Mouse (Mus musculus) liver (tissue): ENCODE results near the gene Tenm4.

Source experiments
- DNase-seq: peaks from one replicate; pipeline ENCODE4 v3.0.0-alpha.2; 2020; ENCODE audit warnings: mixed read lengths

The Tenm4 gene

GRCm38 (mm10) chr7:96708071-96708470 lies 537.0 kb downstream of the Tenm4 start:
- DNase-seq = no peak

GRCm38 (mm10) chr7:96708561-96708960 lies 537.5 kb downstream of the Tenm4 start:
- DNase-seq = no peak

- DNase-seq = no peak
Observed at GRCm38 (mm10) chr7:96708968-96709367, 537.9 kb downstream of the Tenm4 start.

GRCm38 (mm10) chr7:96709891-96710290 lies 538.8 kb downstream of the Tenm4 start:
- DNase-seq = no peak

- no peak for DNase-seq
Observed at GRCm38 (mm10) chr7:96710658-96711071, 539.6 kb downstream of the Tenm4 start.

- no peak for DNase-seq
Observed at GRCm38 (mm10) chr7:96712876-96713275, 541.8 kb downstream of the Tenm4 start.

GRCm38 (mm10) chr7:96716911-96717310 lies 545.9 kb downstream of the Tenm4 start:
- no peak for DNase-seq

- DNase-seq = no peak
Observed at GRCm38 (mm10) chr7:96718201-96719155, 547.4 kb downstream of the Tenm4 start.

- DNase-seq = no peak
Observed at GRCm38 (mm10) chr7:96719926-96720325, 548.9 kb downstream of the Tenm4 start.

GRCm38 (mm10) chr7:96720465-96720864 lies 549.4 kb downstream of the Tenm4 start:
- DNase-seq = no peak

- DNase-seq = no peak
Observed at GRCm38 (mm10) chr7:96722796-96723195, 551.8 kb downstream of the Tenm4 start.

- DNase-seq = no peak
Observed at GRCm38 (mm10) chr7:96725603-96726002, 554.6 kb downstream of the Tenm4 start.

GRCm38 (mm10) chr7:96730360-96730759 lies 559.3 kb downstream of the Tenm4 start:
- peak; percentile 24 for DNase-seq

- no peak for DNase-seq
Observed at GRCm38 (mm10) chr7:96731947-96732346, 560.9 kb downstream of the Tenm4 start.

- no peak for DNase-seq
Observed at GRCm38 (mm10) chr7:96734315-96735058, 563.4 kb downstream of the Tenm4 start.

- no peak for DNase-seq
Observed at GRCm38 (mm10) chr7:96740631-96741030, 569.6 kb downstream of the Tenm4 start.

- DNase-seq = no peak
Observed at GRCm38 (mm10) chr7:96742221-96742620, 571.2 kb downstream of the Tenm4 start.

- no peak for DNase-seq
Observed at GRCm38 (mm10) chr7:96745956-96746355, 574.9 kb downstream of the Tenm4 start.

GRCm38 (mm10) chr7:96746706-96747105 lies 575.7 kb downstream of the Tenm4 start:
- no peak for DNase-seq

- no peak for DNase-seq
Observed at GRCm38 (mm10) chr7:96748538-96749045, 577.5 kb downstream of the Tenm4 start.

- DNase-seq = no peak
Observed at GRCm38 (mm10) chr7:96749753-96750152, 578.7 kb downstream of the Tenm4 start.

- no peak for DNase-seq
Observed at GRCm38 (mm10) chr7:96751236-96751635, 580.2 kb downstream of the Tenm4 start.

GRCm38 (mm10) chr7:96752776-96753175 lies 581.7 kb downstream of the Tenm4 start:
- no peak for DNase-seq
